Mouse (Mus musculus): ENCODE results near the gene Gm28053. TPM values are rescaled to one million over a fixed set of nuclear protein-coding genes. Genes with fewer than 3 reads are reported as not detected.

Gene Gm28053
- total and polyA plus RNA-seq, 2 experiments from 2014 or later = not detected

DNA sequence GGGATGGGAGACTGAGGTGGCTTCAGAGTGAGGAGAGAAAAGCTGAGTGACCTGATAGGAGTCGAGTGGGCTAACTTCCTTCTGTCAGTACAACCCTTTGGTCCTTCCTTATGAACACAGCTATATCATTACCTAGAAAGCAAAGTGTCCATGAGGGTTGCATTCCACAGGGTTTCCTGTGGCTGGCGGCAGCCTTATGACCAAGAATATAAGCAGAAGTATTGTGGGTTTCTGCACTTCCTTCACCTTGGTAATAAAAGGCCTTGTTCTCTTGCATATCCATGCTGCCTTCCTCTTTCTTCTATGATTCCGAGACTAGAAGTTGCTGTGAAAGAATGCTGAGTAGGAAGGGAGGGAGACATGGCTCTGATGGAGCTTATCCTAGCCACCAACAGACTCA, 19.5 kb upstream of the Gm28053 start:
- no peak for TF ChIP-seq CTCF (IDR thresholded peaks at IDR 0.05)
- H3K27me3 ChIP-seq (ENCODE audit: insufficient read depth, low read length) = no peaks in the 10 kb centered on the region
- no peak overlapping the region for H3K27ac ChIP-seq (ENCODE audit: low read depth, low read length)
- no peaks in the 10 kb centered on the region for H3K4me1 ChIP-seq (ENCODE audit: insufficient read depth, low read length)
- DNase-seq (ENCODE audit: low spot score) = no peak
- no peak overlapping the region for H3K9ac ChIP-seq (replicated peaks; ENCODE audit: low read length, poor library complexity, severe bottlenecking)
- no peak for ATAC-seq (ENCODE audit: low FRiP score)
- no peak overlapping the region for H3K4me2 ChIP-seq (ENCODE audit: low read depth, low read length, poor library complexity, severe bottlenecking)
- 88% methylated on average over 3 of the region's 3 CpGs for WGBS
- H3K9me3 ChIP-seq (ENCODE audit: low read length) = no peaks in the 10 kb centered on the region
- no peaks in the 10 kb centered on the region for H3K36me3 ChIP-seq (ENCODE audit: insufficient read depth, low read length)
- no peak overlapping the region for H3K4me3 ChIP-seq (ENCODE audit: low read depth, low read length)

DNA sequence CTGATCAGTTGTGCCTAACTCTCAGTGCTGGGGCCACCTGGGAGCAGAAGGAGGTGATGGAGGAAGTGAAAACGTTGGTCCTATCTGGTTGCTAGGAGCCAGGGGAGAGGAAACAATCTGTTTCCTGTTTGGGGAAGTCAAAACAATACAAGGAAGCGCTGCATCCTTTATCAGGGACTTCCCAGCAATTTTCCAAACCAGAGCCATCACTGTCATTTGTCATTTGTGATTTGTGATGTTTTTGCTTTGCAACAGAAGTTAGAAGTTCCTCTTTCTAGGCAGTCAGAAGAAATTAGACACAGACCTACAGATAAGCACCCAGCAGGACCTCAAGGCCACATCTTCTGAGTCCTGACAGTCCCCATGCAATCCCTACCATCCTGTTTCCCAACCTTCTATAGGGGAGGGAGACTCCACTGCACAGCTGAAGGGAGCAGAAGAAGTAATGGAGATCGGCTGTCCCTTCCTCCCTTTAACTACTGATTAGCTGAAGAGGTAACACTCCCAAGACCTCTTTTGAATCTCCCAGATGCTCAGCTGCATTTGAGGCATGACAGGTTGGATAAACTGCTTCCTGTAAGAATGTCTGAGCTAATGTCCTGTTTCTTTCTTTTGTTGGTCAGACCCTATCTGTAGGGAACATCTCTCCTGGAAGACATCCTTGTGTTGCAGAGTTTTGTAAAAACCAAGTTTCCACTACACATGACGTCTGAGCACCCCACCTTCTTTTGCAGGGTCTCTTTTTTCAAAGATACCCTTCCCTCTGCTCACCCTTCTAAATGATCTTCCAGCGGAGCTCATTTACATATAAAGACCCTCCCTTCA, 17.9 kb upstream of the Gm28053 start:
- Histone ChIP-seq H3K27me3 (ENCODE audit: insufficient read depth, low read length) (no peaks in the 10 kb centered on the region), H3K36me3 (ENCODE audit: insufficient read depth, low read length) (no peaks in the 10 kb centered on the region), H3K4me2 (ENCODE audit: low read depth, low read length, poor library complexity, severe bottlenecking) (no peak overlapping the region), H3K27ac (ENCODE audit: low read depth, low read length) (no peak overlapping the region), H3K4me3 (ENCODE audit: low read depth, low read length) (no peak overlapping the region), H3K4me1 (ENCODE audit: insufficient read depth, low read length) (no peaks in the 10 kb centered on the region), H3K9ac (replicated peaks; ENCODE audit: low read length, poor library complexity, severe bottlenecking) (no peak overlapping the region), H3K9me3 (ENCODE audit: low read length) (no peaks in the 10 kb centered on the region)
- DNase-seq (ENCODE audit: low spot score) (no peak), ATAC-seq (ENCODE audit: low FRiP score) (no peak)
- 64% methylated on average over 5 of the region's 5 CpGs for WGBS
- no peak for TF ChIP-seq CTCF (IDR thresholded peaks at IDR 0.05)

DNA sequence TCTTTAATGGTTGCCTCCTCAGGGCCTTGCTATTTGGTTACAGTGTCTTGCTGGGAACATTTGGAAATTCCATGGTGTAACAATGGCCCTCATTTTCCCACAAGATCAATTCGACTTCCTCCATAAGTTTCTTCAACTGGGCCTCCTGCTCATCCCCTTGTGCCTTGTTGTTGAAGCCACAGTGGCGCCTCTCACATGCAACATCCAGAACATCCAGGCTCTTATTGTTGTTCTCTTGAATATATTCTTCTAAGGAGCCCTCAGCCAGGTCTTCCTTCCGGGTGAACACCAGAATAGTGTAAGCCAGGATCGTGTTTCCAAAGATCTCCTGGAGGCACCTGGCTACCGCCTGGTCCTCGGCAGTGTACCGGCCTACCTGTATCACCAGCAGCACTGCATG, 16.3 kb upstream of the Gm28053 start:
- WGBS = 89% methylated on average over 7 of the region's 7 CpGs
- Histone ChIP-seq H3K4me1 (ENCODE audit: insufficient read depth, low read length) (no peaks in the 10 kb centered on the region), H3K4me2 (ENCODE audit: low read depth, low read length, poor library complexity, severe bottlenecking) (no peak overlapping the region), H3K36me3 (ENCODE audit: insufficient read depth, low read length) (no peaks in the 10 kb centered on the region), H3K4me3 (ENCODE audit: low read depth, low read length) (no peak overlapping the region), H3K9ac (replicated peaks; ENCODE audit: low read length, poor library complexity, severe bottlenecking) (no peak overlapping the region), H3K9me3 (ENCODE audit: low read length) (no peaks in the 10 kb centered on the region), H3K27ac (ENCODE audit: low read depth, low read length) (no peak overlapping the region), H3K27me3 (ENCODE audit: insufficient read depth, low read length) (no peaks in the 10 kb centered on the region)
- TF ChIP-seq CTCF (IDR thresholded peaks at IDR 0.05) = no peak
- ATAC-seq (ENCODE audit: low FRiP score) (no peak), DNase-seq (ENCODE audit: low spot score) (no peak)

DNA sequence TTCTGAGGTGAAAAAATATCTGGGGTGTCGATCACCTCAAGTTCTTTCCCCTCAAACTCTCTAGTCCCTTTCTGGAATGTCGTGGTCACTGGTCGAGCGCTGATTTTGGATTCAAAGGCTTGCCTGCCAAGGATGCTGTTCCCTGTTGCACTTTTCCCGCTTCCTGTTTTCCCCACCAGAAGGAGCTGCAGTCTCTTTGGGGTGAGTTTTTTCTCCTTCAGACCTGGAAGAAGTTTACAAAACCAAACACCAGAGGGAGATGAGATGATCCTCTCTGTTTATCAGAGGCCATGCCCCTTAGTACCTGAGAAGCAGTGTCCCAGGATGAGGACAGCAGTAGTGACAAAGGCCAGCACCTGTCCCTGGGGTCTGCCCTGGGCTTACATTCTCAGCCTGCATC, 15.8 kb upstream of the Gm28053 start:
- TF ChIP-seq CTCF (IDR thresholded peaks at IDR 0.05) = peak; percentile 21
- Histone ChIP-seq H3K27ac (ENCODE audit: low read depth, low read length) (no peak overlapping the region), H3K27me3 (ENCODE audit: insufficient read depth, low read length) (no peaks in the 10 kb centered on the region), H3K4me1 (ENCODE audit: insufficient read depth, low read length) (no peaks in the 10 kb centered on the region), H3K4me2 (ENCODE audit: low read depth, low read length, poor library complexity, severe bottlenecking) (no peak overlapping the region), H3K9me3 (ENCODE audit: low read length) (no peaks in the 10 kb centered on the region), H3K4me3 (ENCODE audit: low read depth, low read length) (no peak overlapping the region), H3K9ac (replicated peaks; ENCODE audit: low read length, poor library complexity, severe bottlenecking) (no peak overlapping the region), H3K36me3 (ENCODE audit: insufficient read depth, low read length) (no peaks in the 10 kb centered on the region)
- ATAC-seq (ENCODE audit: low FRiP score) (no peak), DNase-seq (ENCODE audit: low spot score) (no peak)
- WGBS = 77% methylated on average over 5 of the region's 5 CpGs

DNA sequence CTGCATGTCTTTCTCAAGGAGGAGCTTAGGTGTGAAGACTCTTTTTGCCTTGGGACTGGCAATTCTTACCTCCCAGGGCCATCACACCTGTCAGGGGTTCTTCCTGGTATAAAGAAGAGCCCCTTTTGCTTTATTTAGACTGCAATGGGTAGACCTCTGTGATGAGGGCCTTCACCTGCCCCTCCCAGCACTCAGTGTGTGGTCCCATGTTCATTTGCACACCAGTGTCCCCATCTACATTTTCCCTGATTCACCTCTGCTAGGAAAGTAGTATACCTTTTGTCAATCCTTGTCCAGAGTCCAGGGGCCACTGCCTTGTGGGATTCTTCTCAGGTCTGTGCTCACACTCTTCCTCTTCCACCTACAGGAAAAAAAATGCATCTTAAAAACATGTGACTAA, 14.3 kb upstream of the Gm28053 start:
- H3K9ac ChIP-seq (replicated peaks; ENCODE audit: low read length, poor library complexity, severe bottlenecking) = no peak overlapping the region
- H3K27ac ChIP-seq (ENCODE audit: low read depth, low read length) = no peak overlapping the region
- no peak for ATAC-seq (ENCODE audit: low FRiP score)
- H3K4me2 ChIP-seq (ENCODE audit: low read depth, low read length, poor library complexity, severe bottlenecking) = no peak overlapping the region
- H3K4me3 ChIP-seq (ENCODE audit: low read depth, low read length) = no peak overlapping the region
- TF ChIP-seq CTCF (IDR thresholded peaks at IDR 0.05) = no peak
- H3K4me1 ChIP-seq (ENCODE audit: insufficient read depth, low read length) = no peaks in the 10 kb centered on the region
- no peak for DNase-seq (ENCODE audit: low spot score)
- no peaks in the 10 kb centered on the region for H3K36me3 ChIP-seq (ENCODE audit: insufficient read depth, low read length)
- no peaks in the 10 kb centered on the region for H3K27me3 ChIP-seq (ENCODE audit: insufficient read depth, low read length)
- no peaks in the 10 kb centered on the region for H3K9me3 ChIP-seq (ENCODE audit: low read length)

DNA sequence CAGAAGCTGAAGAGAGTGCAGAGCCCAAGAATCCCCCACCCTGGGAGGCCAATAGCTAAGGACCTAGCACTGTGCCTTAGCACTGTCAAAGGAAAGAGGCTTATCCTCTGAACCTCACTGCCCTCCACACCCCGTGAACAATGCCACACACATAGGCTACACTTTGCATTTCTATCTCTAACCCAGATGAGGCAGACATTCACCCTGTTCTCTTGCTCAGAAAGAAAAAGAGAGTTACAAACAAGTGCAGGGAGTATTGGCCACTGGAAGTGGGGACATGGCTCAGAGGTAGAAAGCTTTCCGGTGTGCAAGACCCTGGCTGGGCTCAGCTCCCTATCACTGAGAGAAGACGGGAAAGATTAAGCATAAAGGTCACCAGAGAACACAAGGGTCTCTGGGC, 12.3 kb upstream of the Gm28053 start:
- Histone ChIP-seq H3K4me1 (ENCODE audit: insufficient read depth, low read length) (no peaks in the 10 kb centered on the region), H3K9ac (replicated peaks; ENCODE audit: low read length, poor library complexity, severe bottlenecking) (no peak overlapping the region), H3K27ac (ENCODE audit: low read depth, low read length) (no peak overlapping the region), H3K4me3 (ENCODE audit: low read depth, low read length) (no peak overlapping the region), H3K36me3 (ENCODE audit: insufficient read depth, low read length) (no peaks in the 10 kb centered on the region), H3K27me3 (ENCODE audit: insufficient read depth, low read length) (no peaks in the 10 kb centered on the region), H3K9me3 (ENCODE audit: low read length) (no peaks in the 10 kb centered on the region), H3K4me2 (ENCODE audit: low read depth, low read length, poor library complexity, severe bottlenecking) (no peak overlapping the region)
- ATAC-seq (ENCODE audit: low FRiP score) = no peak
- TF ChIP-seq CTCF (IDR thresholded peaks at IDR 0.05) = no peak
- 46% methylated on average over 3 of the region's 3 CpGs for WGBS
- no peak for DNase-seq (ENCODE audit: low spot score)
